Mouse (Mus musculus): ENCODE measurements around the gene Stk40.

DNA sequence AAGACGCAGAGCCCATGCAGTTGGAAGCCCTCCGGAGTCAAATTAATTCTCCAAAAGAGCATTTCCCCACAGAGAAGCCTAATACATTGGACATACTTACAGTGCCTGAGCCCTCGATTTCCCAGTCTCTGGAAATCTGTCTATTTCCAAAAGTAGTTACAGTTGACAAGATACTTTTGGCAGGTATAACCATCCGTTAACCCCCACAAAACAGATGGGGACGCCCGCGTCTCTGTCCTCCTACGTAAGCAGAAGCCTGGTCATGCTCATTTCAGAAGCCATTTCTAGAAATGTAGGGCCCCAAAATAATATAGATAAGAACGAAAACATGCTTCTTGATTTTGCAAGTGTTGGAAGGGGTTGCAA is 44.8 kb upstream of the Stk40 start:
- no peak for TF ChIP-seq CTCF (IDR thresholded peaks at IDR 0.05; ENCODE audit: low read depth)
- no peak for TF ChIP-seq EP300 (optimal IDR thresholded peaks at IDR 0.05)

Data from stomach, postnatal 0 days (tissue).